ENCODE assay signal across 8 mouse cellular contexts in the genomic region with DNA sequence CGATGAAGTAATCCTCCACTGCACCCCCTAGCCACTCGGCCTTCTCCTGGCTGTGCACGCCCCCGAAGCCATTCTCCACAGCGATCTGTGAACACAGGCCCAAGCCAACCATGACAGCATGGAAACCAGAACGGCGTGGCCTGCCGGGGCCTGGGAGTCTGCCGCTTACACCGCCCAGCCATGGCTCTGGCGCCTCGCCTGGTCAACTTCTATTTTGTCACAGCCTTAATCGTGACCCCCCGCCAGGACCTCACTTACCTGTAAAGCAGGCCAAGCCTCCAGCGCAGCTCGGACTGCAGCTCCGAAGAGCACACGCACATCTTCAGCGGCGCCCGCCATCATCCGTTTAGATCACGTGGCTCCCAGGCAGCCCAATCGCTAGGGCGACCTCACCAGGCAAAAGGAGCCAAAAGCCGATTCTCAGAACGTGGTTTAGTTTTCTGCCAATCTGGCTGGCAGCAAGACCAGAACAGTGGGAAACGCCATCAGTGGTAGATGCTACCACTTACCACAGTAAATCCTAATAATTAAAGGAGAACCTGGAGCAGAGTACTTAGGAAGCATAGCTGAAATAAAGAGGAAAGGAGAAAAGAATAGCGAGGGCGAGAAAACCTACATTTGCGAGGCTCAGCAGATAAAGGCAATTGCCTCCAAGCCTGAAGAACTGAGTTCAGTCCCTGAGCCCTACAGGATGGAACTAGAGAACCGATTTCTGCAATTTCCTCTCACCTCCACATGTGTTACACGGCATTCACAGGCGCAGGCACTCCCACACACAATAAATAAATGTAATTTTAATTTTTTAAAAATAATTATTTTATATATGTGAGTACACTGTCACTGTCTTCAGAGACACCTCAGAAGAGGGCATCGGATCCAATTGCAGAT. TPM values are rescaled to one million over a fixed set of nuclear protein-coding genes. Genes with fewer than 3 reads are reported as not detected.
A peak's percentile ranks its signal among the peaks of the same experiment; 100 is the strongest.
DNase-seq lines count a peak whose midpoint lies in the region; ATAC-seq and TF ChIP-seq lines count a peak whose summit lies in the region.

A gene (minus strand): TSS at position 373 of the 888 bp plus-strand sequence.

- H3K27ac ChIP-seq in embryonic facial prominence, embryonic 13.5 days, result no peak within 1 kb of the TSS; the same call in 1 of the 2 replicates
- H3K27ac ChIP-seq in kidney, adult 2 months (ENCODE audit: insufficient read depth, low read depth, low read length), result no peak within 1 kb of the TSS
- H3K27ac ChIP-seq in limb, embryonic 12.5 days, result peak within 1 kb of the TSS; percentile 60; the same call in 1 of the 2 replicates
- peak within 1 kb of the TSS; percentile 64 for H3K27ac ChIP-seq in midbrain, embryonic 15.5 days

- ATAC-seq in embryonic facial prominence, embryonic 13.5 days (ENCODE audit: insufficient number of reproducible peaks, insufficient read depth, low FRiP score, low TSS enrichment, low read depth), result peak; percentile 87
- ATAC-seq in limb, embryonic 12.5 days (ENCODE audit: insufficient number of reproducible peaks, insufficient read depth, low FRiP score, low TSS enrichment, low read depth), result peak; percentile 89
- ATAC-seq in midbrain, embryonic 15.5 days (replicated peaks), result peak; percentile 95

- H3K4me3 ChIP-seq in embryonic facial prominence, embryonic 13.5 days, result peak within 1 kb of the TSS; percentile 65
- peak within 1 kb of the TSS; percentile 75 for H3K4me3 ChIP-seq in kidney, adult 2 months (ENCODE audit: insufficient read depth, low read depth, low read length)
- peak within 1 kb of the TSS; percentile 63 for H3K4me3 ChIP-seq in limb, embryonic 12.5 days (replicated peaks)
- peak within 1 kb of the TSS; percentile 69 for H3K4me3 ChIP-seq in midbrain, embryonic 15.5 days

- 30% methylated on average over 35 of the region's 35 CpGs for WGBS in embryonic facial prominence, embryonic 13.5 days
- 8% methylated on average over 35 of the region's 35 CpGs for WGBS in kidney, adult 2 months
- 27% methylated on average over 35 of the region's 35 CpGs for WGBS in limb, embryonic 12.5 days
- 28% methylated on average over 35 of the region's 35 CpGs for WGBS in midbrain, embryonic 15.5 days

- peak; percentile 85 for DNase-seq in 3T3-L1 (ENCODE audit: low read depth, low spot score)
- DNase-seq in adrenal gland, postnatal 36 days, result peak; percentile 77 to 79
- DNase-seq in heart, adult 18-20 months, result peak; percentile 73 to 81
- DNase-seq in kidney, adult 2 months, result peak; percentile 85
- DNase-seq in spleen, postnatal 10 days (ENCODE audit: low spot score in 2 of 2), result peak; percentile 38 to 74

- peak within 1 kb of the TSS; percentile 73 for H3K9ac ChIP-seq in embryonic facial prominence, embryonic 13.5 days
- peak within 1 kb of the TSS; percentile 64 for H3K9ac ChIP-seq in limb, embryonic 12.5 days (replicated peaks)
- H3K9ac ChIP-seq in midbrain, embryonic 15.5 days, result peak within 1 kb of the TSS; percentile 64

- H3K36me3 ChIP-seq in embryonic facial prominence, embryonic 13.5 days, result no peaks in the 10 kb centered on the region
- H3K36me3 ChIP-seq in kidney, adult 2 months (ENCODE audit: control insufficient read depth, insufficient read depth, low read length), result no peaks in the 10 kb centered on the region
- 0 out of 2 replicates have a peak, but pooled peaks cover under 1% of the 10 kb centered on the region for H3K36me3 ChIP-seq in limb, embryonic 12.5 days
- no peaks in the 10 kb centered on the region for H3K36me3 ChIP-seq in midbrain, embryonic 15.5 days (replicated peaks)

- TF ChIP-seq CTCF in kidney, adult 2 months (conservative IDR thresholded peaks at IDR 0.05; ENCODE audit: insufficient read depth, insufficient read length, low read depth, low read length), result no peak

- H3K4me1 ChIP-seq in embryonic facial prominence, embryonic 13.5 days, result peaks cover 3% of the 10 kb centered on the region; the same call in 1 of the 2 replicates
- H3K4me1 ChIP-seq in kidney, adult 2 months (ENCODE audit: control insufficient read depth, insufficient read depth, low read length), result no peaks in the 10 kb centered on the region
- H3K4me1 ChIP-seq in limb, embryonic 12.5 days (replicated peaks), result no peaks in the 10 kb centered on the region
- H3K4me1 ChIP-seq in midbrain, embryonic 15.5 days, result peaks cover 10% of the 10 kb centered on the region

- no peak for TF ChIP-seq POLR2A in kidney, adult 2 months (IDR thresholded peaks at IDR 0.05; ENCODE audit: low read depth, low read length)

- H3K9me3 ChIP-seq in embryonic facial prominence, embryonic 13.5 days, result no peaks in the 10 kb centered on the region
- H3K9me3 ChIP-seq in limb, embryonic 12.5 days, result no peaks in the 10 kb centered on the region
- H3K9me3 ChIP-seq in midbrain, embryonic 15.5 days, result no peaks in the 10 kb centered on the region

- H3K4me2 ChIP-seq in embryonic facial prominence, embryonic 13.5 days, result peak within 1 kb of the TSS; percentile 64
- peak within 1 kb of the TSS; percentile 61 for H3K4me2 ChIP-seq in limb, embryonic 12.5 days
- peak within 1 kb of the TSS; percentile 57 for H3K4me2 ChIP-seq in midbrain, embryonic 15.5 days

- H3K27me3 ChIP-seq in embryonic facial prominence, embryonic 13.5 days, result peaks cover 5% of the 10 kb centered on the region; the same call in 1 of the 2 replicates
- H3K27me3 ChIP-seq in kidney, adult 2 months (replicated peaks; ENCODE audit: control insufficient read depth, insufficient read depth, low read length), result no peaks in the 10 kb centered on the region
- peaks cover 18% of the 10 kb centered on the region for H3K27me3 ChIP-seq in limb, embryonic 12.5 days
- H3K27me3 ChIP-seq in midbrain, embryonic 15.5 days (replicated peaks), result no peaks in the 10 kb centered on the region

RNA-seq across cellular contexts. Expression of the gene that starts here (rescaled TPM):
- total RNA-seq in adrenal gland, postnatal 36 days (2021), result 10 to 100 TPM; 40.0 to 46.2 TPM
- polyA plus RNA-seq in embryonic facial prominence, embryonic 13.5 days (2015; fragmentation: Nextera tagmentation; extraction: Ambion mirVana), result 35.9 and 42.4 TPM in 2 replicates
- 10 to 100 TPM; 13.7 to 16.4 TPM for total RNA-seq in heart, adult 18-20 months (2021)
- polyA plus RNA-seq in kidney, adult 2 months (2012; rRNA removed), result 8.3 and 9.6 TPM in 2 replicates
- polyA plus RNA-seq in limb, embryonic 12.5 days (2016; fragmentation: Nextera tagmentation; extraction: Ambion mirVana), result 45.9 and 46.7 TPM in 2 replicates
- polyA plus RNA-seq in midbrain, embryonic 15.5 days (2015; fragmentation: Nextera tagmentation; extraction: Ambion mirVana), result 40.6 and 41.3 TPM in 2 replicates

Comparison
In these comparisons a context has a peak if more than half of its experiments do, and no peak if none do; other contexts are left out.
1. H3K27ac ChIP-seq: peak in limb, embryonic 12.5 days (single experiment) and midbrain, embryonic 15.5 days (single experiment); none in embryonic facial prominence, embryonic 13.5 days (single experiment) and kidney, adult 2 months (single experiment).
2. Peak in every context shown above with its lines, with median percentiles within 50 percentile points of each other: DNase-seq, ATAC-seq, H3K4me2 ChIP-seq, H3K4me3 ChIP-seq and H3K9ac ChIP-seq.